Mouse (Mus musculus) lung, embryonic 14.5 days (tissue): Measurements from ENCODE around the gene Etfdh. TPM values are rescaled to one million over a fixed set of nuclear protein-coding genes. Genes with fewer than 3 reads are reported as not detected.

Experiments used
- ATAC-seq: fragments of 200-750 bp; cut with Nextera tagmentation; 2 replicates; pipeline ENCODE4 v1.8.0; 2017; ENCODE audit warnings: mild to moderate bottlenecking, moderate TSS enrichment, moderate library complexity; ENCODE audit not compliant: insufficient read depth
- DNase-seq: peaks from one replicate; pipeline ENCODE4 v3.0.0-alpha.2; 2015
- H3K27ac ChIP-seq: fragments of 300-500 bp; sonication (generic); 2 replicates; pipeline ENCODE4 v1.5.1; 2014; ENCODE audit warnings: low read depth, mild to moderate bottlenecking, moderate library complexity
- H3K27me3 ChIP-seq: fragments of 300-500 bp; sonication (generic); 2 replicates; pipeline ENCODE4 v1.6.1; 2014; ENCODE audit warnings: low read length, control low read depth; ENCODE audit not compliant: insufficient read depth
- H3K36me3 ChIP-seq: fragments of 300-500 bp; sonication (generic); 2 replicates; pipeline ENCODE4 v1.6.1; 2014; ENCODE audit warnings: control low read depth; ENCODE audit not compliant: insufficient read depth
- H3K4me1 ChIP-seq: fragments of 300-500 bp; sonication (generic); 2 replicates; pipeline ENCODE4 v1.6.1; 2014; ENCODE audit warnings: antibody characterized with exemption, control low read depth; ENCODE audit not compliant: insufficient read depth
- H3K4me2 ChIP-seq: fragments of 300-500 bp; sonication (generic); 2 replicates; pipeline ENCODE4 v1.6.1; 2014; ENCODE audit warnings: mild to moderate bottlenecking
- H3K4me3 ChIP-seq: fragments of 300-500 bp; sonication (generic); 2 replicates; pipeline ENCODE4 v1.5.1; 2014; ENCODE audit warnings: low read depth, low read length
- H3K9ac ChIP-seq: fragments of 300-500 bp; sonication (generic); 2 replicates; pipeline ENCODE4 v1.6.1; 2014
- H3K9me3 ChIP-seq: fragments of 300-500 bp; sonication (generic); 2 replicates; pipeline ENCODE4 v1.6.1; 2016; ENCODE audit warnings: low read depth, low read length, control low read depth
- CTCF ChIP-seq: IDR thresholded peaks from 2 replicates; pipeline ENCODE4 v1.5.1; 2016; ENCODE audit warnings: antibody characterized with exemption, low read depth
- WGBS: fragments of 180-500 bp; shearing (Covaris S2); extraction: QIAGEN DNeasy Blood & Tissue Kit; methylation state at CpG from one replicate; pipeline ENCODE4 v1.1.7; 2014; 5-methylcytosine and 5-hydroxymethylcytosine counted together
- polyA plus RNA-seq: library from polyadenylated mRNA; unstranded; fragments of >200 nt; fragmentation: Nextera tagmentation; extraction: Ambion mirVana; gene quantifications from 2 replicates; pipeline ENCODE4 v1.2.1, GENCODE M21; 2014

Etfdh gene
- polyA plus RNA-seq, 1 experiment from 2014 or later: 48.1 TPM

- H3K27ac ChIP-seq: no peak overlapping the region
- no peak for TF ChIP-seq CTCF
- no peak for DNase-seq
- H3K4me1 ChIP-seq: peaks cover 3% of the 10 kb centered on the region; the same call in 1 of the 2 replicates
- no peaks in the 10 kb centered on the region for H3K9me3 ChIP-seq
- no peak overlapping the region for H3K4me3 ChIP-seq
- no peaks in the 10 kb centered on the region for H3K36me3 ChIP-seq
- no peak overlapping the region for H3K4me2 ChIP-seq
- WGBS: 76% methylated on average over 3 of the region's 3 CpGs
- H3K9ac ChIP-seq: no peak overlapping the region
- no peaks in the 10 kb centered on the region for H3K27me3 ChIP-seq
- no peak for ATAC-seq
Observed at GRCm38 (mm10) chr3:79569351-79569681, 60.0 kb downstream of the Etfdh start.

GRCm38 (mm10) chr3:79568629-79569350 lies 60.5 kb downstream of the Etfdh start:
- WGBS: 81% methylated on average over 16 of the region's 16 CpGs
- Histone ChIP-seq H3K27ac (peak overlapping the region; percentile 89), H3K36me3 (no peaks in the 10 kb centered on the region), H3K4me1 (peaks cover 3% of the 10 kb centered on the region; the same call in 1 of the 2 replicates), H3K27me3 (no peaks in the 10 kb centered on the region), H3K9ac (no peak overlapping the region), H3K9me3 (no peaks in the 10 kb centered on the region), H3K4me3 (peak overlapping the region; percentile 80; the same call in 1 of the 2 replicates), H3K4me2 (peak overlapping the region; percentile 95)
- peak; percentile 37; the same call in 1 of the 2 replicates for TF ChIP-seq CTCF
- DNase-seq (no peak), ATAC-seq (no peak)

GRCm38 (mm10) chr3:79567703-79568362 lies 61.5 kb downstream of the Etfdh start, which contains the start of gene Fnip2:
Gene Fnip2, minus strand, starts transcription at chr3:79567796.
- H3K9me3 ChIP-seq: no peaks in the 10 kb centered on the region
- H3K9ac ChIP-seq: peak within 1 kb of the TSS; percentile 80
- peak within 1 kb of the TSS; percentile 80 for H3K4me3 ChIP-seq
- H3K4me2 ChIP-seq: peak within 1 kb of the TSS; percentile 95
- peak within 1 kb of the TSS; percentile 89 for H3K27ac ChIP-seq
- ATAC-seq: peak; percentile 97
- H3K27me3 ChIP-seq: no peaks in the 10 kb centered on the region
- H3K36me3 ChIP-seq: no peaks in the 10 kb centered on the region
- WGBS: under 1% methylated on average over 55 of the region's 55 CpGs
- DNase-seq: peak; percentile 95
- TF ChIP-seq CTCF: no peak
- peaks cover 3% of the 10 kb centered on the region; the same call in 1 of the 2 replicates for H3K4me1 ChIP-seq

DNA sequence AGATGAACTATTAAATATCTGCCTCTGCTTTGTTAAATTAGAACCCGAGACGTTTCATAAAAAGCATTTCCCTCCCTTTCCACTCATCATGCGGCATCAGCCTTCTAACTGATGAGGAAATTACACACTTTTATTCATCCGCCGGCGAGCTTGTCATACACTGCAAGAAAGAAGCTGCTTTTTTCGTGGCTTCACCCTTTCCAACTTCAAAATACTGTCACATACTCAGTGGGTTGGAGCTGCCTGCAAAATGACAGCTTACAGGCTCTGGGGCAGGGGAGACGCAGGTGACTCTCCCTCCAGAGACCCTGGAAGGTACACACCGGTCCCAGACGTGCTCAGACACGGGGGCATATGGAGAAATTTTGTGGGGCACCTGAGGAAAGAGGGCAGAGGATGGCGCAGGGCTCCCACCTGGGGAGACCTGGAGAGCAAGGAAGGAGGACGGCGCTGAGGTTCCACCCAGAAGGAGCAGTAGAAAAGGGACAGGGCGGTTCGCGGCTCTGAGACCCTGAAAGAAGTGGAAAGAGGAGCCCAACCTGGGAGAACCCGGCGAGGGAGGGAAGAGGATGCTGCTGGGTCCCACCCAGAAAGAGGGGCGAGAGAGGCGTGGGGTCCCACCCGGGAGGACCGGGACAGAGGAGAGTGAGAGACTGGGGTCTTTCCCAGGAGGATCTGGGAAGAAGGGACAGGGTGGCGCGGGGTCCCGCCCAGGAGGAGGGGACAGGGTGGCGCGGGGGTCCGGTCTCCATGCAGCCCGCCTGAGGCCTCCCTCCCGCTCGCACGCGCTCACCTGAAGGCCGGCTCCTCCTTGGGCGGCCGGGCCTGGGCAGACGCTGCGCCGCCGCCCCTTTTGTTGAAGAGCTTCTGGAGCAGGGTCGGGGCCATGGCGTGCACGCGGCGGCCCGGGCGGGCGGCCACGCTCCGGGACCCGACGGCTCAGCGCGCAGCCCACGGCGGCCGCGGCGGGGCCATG lies 62.3 kb downstream of the Etfdh start:
- peaks cover 3% of the 10 kb centered on the region; the same call in 1 of the 2 replicates for H3K4me1 ChIP-seq
- peak overlapping the region; percentile 89 for H3K27ac ChIP-seq
- ATAC-seq (peak; percentile 68), DNase-seq (peak; percentile 35)
- no peaks in the 10 kb centered on the region for H3K27me3 ChIP-seq
- peak overlapping the region; percentile 80 for H3K9ac ChIP-seq
- H3K4me3 ChIP-seq: peak overlapping the region; percentile 80
- no peaks in the 10 kb centered on the region for H3K9me3 ChIP-seq
- no peaks in the 10 kb centered on the region for H3K36me3 ChIP-seq
- 2% methylated on average over 57 of the region's 60 CpGs for WGBS
- peak overlapping the region; percentile 95 for H3K4me2 ChIP-seq
- no peak for TF ChIP-seq CTCF

DNA sequence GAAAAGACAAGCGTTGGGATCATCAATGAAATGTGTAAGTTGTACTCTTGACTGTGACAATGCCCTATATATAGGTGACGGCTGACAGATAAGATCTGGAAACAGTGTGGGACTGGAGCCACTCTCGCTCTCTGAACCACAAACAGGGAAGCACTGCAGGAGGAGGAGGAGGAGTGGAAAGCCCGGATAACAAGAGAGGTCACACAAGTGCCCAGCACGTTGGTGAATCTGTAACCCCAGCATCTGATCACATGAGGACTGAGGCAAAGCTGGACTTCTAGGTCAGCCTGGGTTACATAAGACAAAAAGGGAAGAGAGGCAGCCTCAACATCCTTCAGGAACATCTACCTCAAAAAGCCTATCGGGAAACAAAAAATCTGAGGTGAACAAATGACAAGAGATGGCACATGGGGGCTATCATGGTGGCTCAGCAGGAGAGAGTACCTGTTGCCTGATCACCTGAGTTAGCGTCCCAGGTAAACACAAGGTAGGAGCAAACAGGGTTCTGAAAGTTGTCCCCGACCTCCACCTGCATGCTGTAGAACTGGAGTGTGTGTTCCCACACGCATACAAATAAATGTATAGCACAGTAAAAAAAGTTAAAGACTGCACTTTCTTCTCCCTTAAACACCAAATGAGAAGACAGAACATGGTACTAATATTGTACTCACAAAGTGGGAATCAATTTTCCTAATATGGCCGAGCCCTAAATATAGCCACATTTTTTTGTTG lies 64.3 kb downstream of the Etfdh start:
- Histone ChIP-seq H3K4me2 (no peak overlapping the region), H3K27ac (no peak overlapping the region), H3K9me3 (no peaks in the 10 kb centered on the region), H3K9ac (no peak overlapping the region), H3K27me3 (no peaks in the 10 kb centered on the region), H3K4me1 (peaks cover 3% of the 10 kb centered on the region; the same call in 1 of the 2 replicates), H3K4me3 (no peak overlapping the region), H3K36me3 (no peaks in the 10 kb centered on the region)
- TF ChIP-seq CTCF: no peak
- DNase-seq (no peak), ATAC-seq (no peak)
- 65% methylated on average over 10 of the region's 10 CpGs for WGBS

DNA sequence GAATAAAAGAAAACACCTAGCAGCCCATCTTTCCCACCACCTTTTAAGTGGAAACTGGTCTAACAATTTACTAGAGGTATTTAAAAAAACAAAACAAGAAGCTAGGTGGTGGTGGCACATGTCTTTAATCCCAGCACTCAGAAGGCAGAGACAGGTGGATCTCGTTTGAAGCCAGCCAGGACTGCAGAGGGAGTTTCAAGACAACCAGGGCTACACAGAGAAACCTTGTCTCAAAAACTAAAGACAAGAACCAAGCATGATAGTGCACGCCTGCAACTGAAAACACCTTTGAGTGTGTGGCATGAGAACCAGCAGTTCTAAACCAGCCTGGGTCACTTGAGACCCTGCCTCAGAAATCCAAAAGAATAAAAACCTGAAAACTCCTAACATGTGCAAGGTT lies 65.8 kb downstream of the Etfdh start:
- H3K4me2 ChIP-seq: no peak overlapping the region
- H3K36me3 ChIP-seq: no peaks in the 10 kb centered on the region
- no peak overlapping the region for H3K4me3 ChIP-seq
- peaks cover 1% of the 10 kb centered on the region; the same call in 1 of the 2 replicates for H3K4me1 ChIP-seq
- ATAC-seq (no peak), DNase-seq (no peak)
- 67% methylated on average over 2 of the region's 2 CpGs for WGBS
- H3K9me3 ChIP-seq: no peaks in the 10 kb centered on the region
- H3K27me3 ChIP-seq: no peaks in the 10 kb centered on the region
- no peak overlapping the region for H3K9ac ChIP-seq
- no peak for TF ChIP-seq CTCF
- no peak overlapping the region for H3K27ac ChIP-seq
